Mouse (Mus musculus) CH12.LX (cell line): Measurements from ENCODE around the gene Cfap61.

Source experiments
- CTCF ChIP-seq, 2 experiments: IDR thresholded peaks in 1 of 2; conservative IDR thresholded peaks in 1 of 2; 2 replicates each; pipeline ENCODE4 v1.5.1; 2011 to 2012; ENCODE audit warnings: low read depth in 2 of 2, low read length in 2 of 2, improper control_type of control experiment in 1 of 2, inconsistent platforms in 1 of 2, mild to moderate bottlenecking in 1 of 2, moderate library complexity in 1 of 2
- UBTF ChIP-seq: IDR thresholded peaks from 2 replicates; pipeline ENCODE4 v1.6.1; 2012; ENCODE audit warnings: low read depth, mild to moderate bottlenecking, inconsistent platforms, low read length, improper control_type of control experiment, moderate library complexity

GRCm38 (mm10) chr2:146197947-146198346 is 263.4 kb downstream of the Cfap61 start:
- TF ChIP-seq UBTF (no peak), CTCF (conservative IDR thresholded peaks at IDR 0.05 in 1 of 2, IDR thresholded peaks at IDR 0.05 in 1 of 2; ENCODE audit: low read depth in 2 of 2, low read length in 2 of 2) (no peak)
